Mouse (Mus musculus) brain, embryonic 14.5 days (tissue): ENCODE data around the gene Cdh13.

Source experiments
- CTCF ChIP-seq: fragments of 200-500 bp; IDR thresholded peaks from 2 replicates; pipeline ENCODE4 v1.5.1; 2012; ENCODE audit warnings: inconsistent platforms, mild to moderate bottlenecking, moderate library complexity, borderline replicate concordance; ENCODE audit not compliant: insufficient read depth, insufficient read length; ENCODE audit errors: extremely low read depth
- POLR2A ChIP-seq: fragments of 200-500 bp; IDR thresholded peaks from 2 replicates; pipeline ENCODE4 v1.6.1; 2012; ENCODE audit warnings: mild to moderate bottlenecking, inconsistent platforms, borderline replicate concordance; ENCODE audit not compliant: poor library complexity, insufficient read depth, insufficient read length, severe bottlenecking; ENCODE audit errors: extremely low read depth

GRCm38 (mm10) chr8:118679347-118679746 is 395.8 kb downstream of the Cdh13 start:
- TF ChIP-seq POLR2A (no peak), CTCF (no peak)
